Mouse (Mus musculus) neural tube, embryonic 15.5 days (tissue): ENCODE results near the gene Aes. TPM values are rescaled to one million over a fixed set of nuclear protein-coding genes. Genes with fewer than 3 reads are reported as not detected.

Experiments used
- ATAC-seq: fragments of 200-750 bp; cut with Nextera tagmentation; 2 replicates; pipeline ENCODE4 v1.8.0; 2017; ENCODE audit warnings: mild to moderate bottlenecking, moderate TSS enrichment, moderate library complexity; ENCODE audit not compliant: low FRiP score
- H3K27ac ChIP-seq: fragments of 300-500 bp; sonication (generic); replicated peaks from 2 replicates; pipeline ENCODE4 v1.5.1; 2015; ENCODE audit warnings: mild to moderate bottlenecking, inconsistent platforms
- H3K27me3 ChIP-seq: fragments of 300-500 bp; sonication (generic); replicated peaks from 2 replicates; pipeline ENCODE4 v1.6.1; 2015; ENCODE audit warnings: inconsistent platforms
- H3K36me3 ChIP-seq: fragments of 300-500 bp; sonication (generic); 2 replicates; pipeline ENCODE4 v1.6.1; 2015; ENCODE audit warnings: inconsistent platforms
- H3K4me1 ChIP-seq: fragments of 300-500 bp; sonication (generic); 2 replicates; pipeline ENCODE4 v1.6.1; 2015; ENCODE audit warnings: inconsistent platforms
- H3K4me2 ChIP-seq: fragments of 300-500 bp; sonication (generic); 2 replicates; pipeline ENCODE4 v1.6.1; 2015; ENCODE audit warnings: inconsistent platforms, mild to moderate bottlenecking, moderate library complexity
- H3K4me3 ChIP-seq: fragments of 300-500 bp; sonication (generic); replicated peaks from 2 replicates; pipeline ENCODE4 v1.5.1; 2015; ENCODE audit warnings: mild to moderate bottlenecking, inconsistent platforms
- H3K9ac ChIP-seq: fragments of 300-500 bp; sonication (generic); replicated peaks from 2 replicates; pipeline ENCODE4 v1.6.1; 2015; ENCODE audit warnings: mild to moderate bottlenecking, inconsistent platforms
- H3K9me3 ChIP-seq: fragments of 300-500 bp; sonication (generic); replicated peaks from 2 replicates; pipeline ENCODE4 v1.6.1; 2016; ENCODE audit warnings: inconsistent platforms
- WGBS: fragments of 180-500 bp; shearing (Covaris S2); methylation state at CpG from one replicate; pipeline ENCODE4 v1.1.7; 2015; ENCODE audit warnings: mixed read lengths; 5-methylcytosine and 5-hydroxymethylcytosine counted together
- polyA plus RNA-seq: library from polyadenylated mRNA; unstranded; fragments of >200 nt; fragmentation: Nextera tagmentation; extraction: Ambion mirVana; gene quantifications from 2 replicates; pipeline ENCODE4 v1.2.1, GENCODE M21; 2015

Gene Aes
- polyA plus RNA-seq, 1 experiment from 2014 or later = 825 TPM

DNA sequence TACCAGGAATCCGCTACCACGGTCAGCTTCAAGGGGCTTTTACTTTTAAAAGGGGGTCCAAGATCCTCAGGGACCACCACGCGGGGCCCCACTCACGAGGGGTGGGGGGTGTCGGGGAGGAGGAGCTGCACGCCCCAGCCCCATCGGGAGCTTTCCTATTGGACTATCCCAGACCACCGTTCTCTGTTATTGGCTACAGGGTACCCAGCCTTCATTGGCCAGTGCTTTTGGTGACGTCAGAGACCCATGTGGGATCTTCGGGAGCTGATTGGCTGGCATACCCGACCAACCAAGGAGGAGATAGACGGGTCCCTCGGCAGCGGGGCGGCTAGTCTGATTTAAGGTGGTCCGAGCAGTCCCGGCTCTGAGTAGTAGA is 12.2 kb downstream of the Aes start:
- peaks cover 75% of the 10 kb centered on the region for H3K4me1 ChIP-seq
- peaks cover 37% of the 10 kb centered on the region for H3K27me3 ChIP-seq
- 2% methylated on average over 18 of the region's 18 CpGs for WGBS

DNA sequence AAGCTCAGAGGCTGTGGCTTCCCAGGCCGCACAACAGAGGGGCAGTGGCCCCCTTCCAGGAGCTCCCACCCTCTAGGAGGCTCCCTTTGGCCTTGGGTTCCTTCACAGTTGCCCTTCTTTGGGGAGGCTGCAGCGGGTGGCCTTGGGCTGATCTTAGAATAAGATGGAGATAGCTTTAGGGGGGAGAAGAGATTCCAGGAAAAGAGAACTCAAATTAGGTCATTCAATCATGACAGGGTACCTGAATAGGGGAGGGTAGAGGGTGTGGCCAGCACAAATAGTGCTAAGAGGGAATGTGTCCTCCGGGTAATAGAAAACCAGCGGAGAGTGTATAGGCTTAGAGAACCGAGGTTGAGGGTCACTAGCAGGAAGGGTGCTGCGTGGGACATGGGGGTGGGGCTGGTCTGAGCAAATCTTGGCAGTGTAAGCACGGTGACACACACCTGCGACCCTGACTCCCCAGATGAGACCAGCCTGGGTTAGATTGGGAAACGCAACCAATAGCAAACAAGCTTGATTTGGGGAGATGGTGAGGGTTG is 12.9 kb downstream of the Aes start:
- H3K4me2 ChIP-seq = peak overlapping the region; percentile 81
- WGBS = 3% methylated on average over 9 of the region's 9 CpGs
- H3K4me3 ChIP-seq = peak overlapping the region; percentile 43; the same call in 1 of the 2 replicates
- H3K9ac ChIP-seq = peak overlapping the region; percentile 26; the same call in 1 of the 2 replicates
- peak; percentile 1; the same call in 1 of the 2 replicates for ATAC-seq
- peaks cover under 1% of the 10 kb centered on the region; the same call in 1 of the 2 replicates for H3K36me3 ChIP-seq
- H3K4me1 ChIP-seq = peaks cover 75% of the 10 kb centered on the region
- no peaks in the 10 kb centered on the region for H3K9me3 ChIP-seq
- peaks cover 40% of the 10 kb centered on the region for H3K27me3 ChIP-seq
- H3K27ac ChIP-seq = peak overlapping the region; percentile 63; the same call in 1 of the 2 replicates

More for the DNA sequence above, 12.2 kb downstream of the Aes start:
- Histone ChIP-seq H3K9me3 (no peaks in the 10 kb centered on the region), H3K4me2 (peak overlapping the region; percentile 81), H3K36me3 (peaks cover 8% of the 10 kb centered on the region), H3K9ac (peak overlapping the region; percentile 34; the same call in 1 of the 2 replicates), H3K27ac (peak overlapping the region; percentile 88), H3K4me3 (peak overlapping the region; percentile 43)
- peak; percentile 92 for ATAC-seq

DNA sequence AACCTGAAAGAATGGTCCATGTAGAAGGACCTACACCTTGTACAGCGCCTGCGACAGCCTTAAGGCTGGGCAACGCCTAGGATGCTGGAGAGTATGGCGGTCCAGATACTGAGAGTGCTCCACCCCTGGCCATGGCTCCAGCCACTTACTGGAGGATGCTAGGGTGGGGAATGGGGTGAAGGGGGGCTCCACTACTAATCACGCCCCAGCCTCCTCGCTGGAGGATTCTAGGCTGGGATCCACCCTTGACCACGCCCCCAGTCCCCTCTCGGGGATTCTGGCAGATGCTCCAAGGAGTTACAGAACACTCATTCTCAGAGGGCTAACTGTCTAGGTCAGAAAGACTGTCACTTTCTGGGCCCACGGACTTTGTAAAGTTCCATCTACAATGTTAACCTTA is 13.7 kb downstream of the Aes start:
- Histone ChIP-seq H3K36me3 (no peaks in the 10 kb centered on the region), H3K9ac (no peak overlapping the region), H3K4me1 (peaks cover 72% of the 10 kb centered on the region), H3K4me3 (no peak overlapping the region), H3K27ac (no peak overlapping the region), H3K4me2 (peak overlapping the region; percentile 81; the same call in 1 of the 2 replicates), H3K9me3 (no peaks in the 10 kb centered on the region), H3K27me3 (peaks cover 45% of the 10 kb centered on the region)
- 17% methylated on average over 9 of the region's 9 CpGs for WGBS
- ATAC-seq = no peak

DNA sequence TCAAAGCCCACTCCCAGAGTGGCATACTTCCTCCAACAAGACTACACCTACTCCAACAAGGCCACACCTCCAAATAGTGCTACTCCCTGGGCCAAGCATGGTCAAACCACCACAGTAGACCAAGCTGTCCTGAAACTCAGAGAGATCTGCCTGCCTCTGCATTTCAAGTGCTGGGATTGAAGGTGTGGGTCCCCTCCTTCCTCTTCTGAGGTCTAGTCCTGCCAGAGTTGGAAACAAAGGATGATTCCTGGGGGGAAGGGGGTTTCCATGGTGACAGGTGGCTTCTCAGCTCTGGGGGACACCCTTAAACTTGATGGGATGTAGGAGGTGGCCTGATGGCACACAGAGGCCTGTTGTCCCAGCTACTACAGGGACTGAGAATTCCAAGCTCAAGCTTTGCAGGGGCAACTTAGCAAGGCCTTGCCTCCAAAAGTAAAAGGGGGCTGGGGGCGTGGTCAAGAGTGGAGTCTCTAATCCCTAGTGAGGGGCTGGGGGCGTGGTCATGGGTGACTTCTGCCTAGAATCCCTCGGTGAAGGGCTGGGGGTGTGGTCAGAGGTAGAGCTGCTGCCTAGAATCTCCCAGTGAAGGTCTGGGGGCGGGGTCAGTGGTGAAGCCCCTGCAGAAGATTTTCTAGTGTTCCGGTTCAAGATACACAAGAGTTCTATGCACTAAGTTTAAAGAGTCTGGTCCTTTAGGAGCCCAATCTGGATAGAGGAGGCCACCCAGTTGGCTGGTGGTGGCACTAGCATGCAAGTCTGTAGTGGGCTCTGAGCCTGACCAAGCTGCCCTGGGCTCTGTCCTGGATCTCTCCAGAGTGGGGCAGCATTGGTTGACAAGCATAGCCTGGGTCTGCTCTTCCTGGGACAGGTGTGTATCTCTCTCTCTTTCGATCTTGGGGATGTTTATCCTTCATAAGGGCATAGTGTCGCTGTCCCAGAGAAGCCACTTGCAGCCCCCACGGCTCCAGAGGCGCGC is 15.1 kb downstream of the Aes start, which contains the start of gene Tle2:
Tle2 (plus strand) TSS at position 481 of the 976 bp plus-strand sequence.
- 26% methylated on average over 10 of the region's 10 CpGs for WGBS
- no peak for ATAC-seq
- Histone ChIP-seq H3K27me3 (peaks cover 56% of the 10 kb centered on the region), H3K4me2 (peak within 1 kb of the TSS; percentile 80), H3K9ac (peak within 1 kb of the TSS; percentile 67), H3K36me3 (no peaks in the 10 kb centered on the region), H3K4me1 (peaks cover 59% of the 10 kb centered on the region), H3K4me3 (peak within 1 kb of the TSS; percentile 60), H3K9me3 (no peaks in the 10 kb centered on the region), H3K27ac (peak within 1 kb of the TSS; percentile 38; the same call in 1 of the 2 replicates)

DNA sequence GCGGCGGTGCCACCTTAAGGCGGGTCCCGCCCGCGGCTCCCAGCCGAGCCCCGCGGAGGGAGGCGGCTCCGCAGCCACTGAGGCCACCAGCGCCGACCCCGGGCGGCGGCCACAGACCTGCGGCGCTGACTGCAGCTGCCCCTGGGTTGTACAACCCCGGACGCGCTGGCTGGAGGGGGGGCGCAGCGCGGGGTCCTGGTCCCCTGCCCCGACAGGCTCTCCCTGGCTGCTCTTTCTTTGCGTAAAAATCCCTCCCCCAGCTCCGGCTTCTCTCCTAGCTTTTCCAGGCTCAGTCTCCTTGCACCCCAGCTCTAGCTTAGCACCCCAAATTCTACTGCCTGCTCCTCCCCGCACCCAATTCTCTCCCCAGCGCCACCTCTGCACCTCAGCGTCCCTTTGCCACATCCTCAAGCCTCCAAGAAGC is 15.9 kb downstream of the Aes start:
- WGBS = 0% methylated on average over 30 of the region's 30 CpGs
- Histone ChIP-seq H3K36me3 (no peaks in the 10 kb centered on the region), H3K27ac (peak overlapping the region; percentile 38; the same call in 1 of the 2 replicates), H3K4me2 (peak overlapping the region; percentile 80), H3K9me3 (no peaks in the 10 kb centered on the region), H3K27me3 (peaks cover 64% of the 10 kb centered on the region), H3K9ac (peak overlapping the region; percentile 67), H3K4me3 (peak overlapping the region; percentile 60), H3K4me1 (peaks cover 52% of the 10 kb centered on the region)
- ATAC-seq = no peak

DNA sequence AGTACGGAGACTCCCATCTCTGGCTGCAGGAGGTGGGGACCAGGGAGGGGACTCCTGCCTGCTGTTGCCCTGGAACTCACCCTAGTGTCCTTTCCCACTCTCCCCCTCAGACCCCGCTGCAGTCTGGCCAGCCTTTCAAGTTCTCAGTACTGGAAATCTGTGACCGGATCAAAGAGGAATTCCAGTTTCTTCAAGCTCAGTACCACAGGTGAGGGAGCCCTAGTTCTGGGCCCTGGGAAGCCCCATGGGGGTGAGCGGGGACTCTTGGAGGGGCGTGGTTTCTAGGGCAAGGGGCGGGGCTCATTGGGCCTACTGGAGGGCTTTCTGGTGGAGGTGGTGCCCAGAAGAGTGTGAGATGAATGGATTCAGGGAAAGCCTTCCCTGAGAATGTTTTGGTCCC is 16.4 kb downstream of the Aes start:
- H3K27ac ChIP-seq = no peak overlapping the region
- H3K27me3 ChIP-seq = peaks cover 69% of the 10 kb centered on the region
- no peak for ATAC-seq
- peak overlapping the region; percentile 60 for H3K4me3 ChIP-seq
- H3K9ac ChIP-seq = peak overlapping the region; percentile 67
- 1% methylated on average over 6 of the region's 6 CpGs for WGBS
- H3K4me1 ChIP-seq = peaks cover 51% of the 10 kb centered on the region
- H3K36me3 ChIP-seq = no peaks in the 10 kb centered on the region
- peak overlapping the region; percentile 80 for H3K4me2 ChIP-seq
- H3K9me3 ChIP-seq = no peaks in the 10 kb centered on the region

DNA sequence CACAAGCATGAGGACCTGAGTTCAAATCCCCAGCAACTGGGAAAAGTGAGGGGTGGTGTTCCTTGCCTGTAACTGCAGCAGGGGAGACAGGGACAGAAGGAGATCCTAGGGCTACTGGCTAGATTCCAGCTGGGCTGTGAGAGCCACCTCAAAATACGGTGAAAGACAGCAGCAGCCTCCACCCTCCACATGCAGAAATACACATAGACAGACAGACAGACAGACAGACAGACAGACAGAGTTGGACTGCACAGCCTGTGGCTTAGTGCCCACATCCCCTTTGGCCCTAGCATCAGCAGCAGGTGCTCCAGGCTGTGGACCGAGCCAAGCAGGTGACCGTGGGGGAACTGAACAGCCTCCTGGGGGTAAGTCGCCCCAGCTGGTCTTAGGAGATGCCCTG is 20.7 kb downstream of the Aes start:
- H3K27ac ChIP-seq = no peak overlapping the region
- peaks cover 26% of the 10 kb centered on the region for H3K4me1 ChIP-seq
- no peak for ATAC-seq
- H3K4me2 ChIP-seq = no peak overlapping the region
- WGBS = 45% methylated on average over 4 of the region's 4 CpGs
- H3K36me3 ChIP-seq = no peaks in the 10 kb centered on the region; the same call in 1 of the 2 replicates
- H3K9me3 ChIP-seq = no peaks in the 10 kb centered on the region
- H3K27me3 ChIP-seq = peaks cover 71% of the 10 kb centered on the region
- no peak overlapping the region for H3K4me3 ChIP-seq
- no peak overlapping the region for H3K9ac ChIP-seq

DNA sequence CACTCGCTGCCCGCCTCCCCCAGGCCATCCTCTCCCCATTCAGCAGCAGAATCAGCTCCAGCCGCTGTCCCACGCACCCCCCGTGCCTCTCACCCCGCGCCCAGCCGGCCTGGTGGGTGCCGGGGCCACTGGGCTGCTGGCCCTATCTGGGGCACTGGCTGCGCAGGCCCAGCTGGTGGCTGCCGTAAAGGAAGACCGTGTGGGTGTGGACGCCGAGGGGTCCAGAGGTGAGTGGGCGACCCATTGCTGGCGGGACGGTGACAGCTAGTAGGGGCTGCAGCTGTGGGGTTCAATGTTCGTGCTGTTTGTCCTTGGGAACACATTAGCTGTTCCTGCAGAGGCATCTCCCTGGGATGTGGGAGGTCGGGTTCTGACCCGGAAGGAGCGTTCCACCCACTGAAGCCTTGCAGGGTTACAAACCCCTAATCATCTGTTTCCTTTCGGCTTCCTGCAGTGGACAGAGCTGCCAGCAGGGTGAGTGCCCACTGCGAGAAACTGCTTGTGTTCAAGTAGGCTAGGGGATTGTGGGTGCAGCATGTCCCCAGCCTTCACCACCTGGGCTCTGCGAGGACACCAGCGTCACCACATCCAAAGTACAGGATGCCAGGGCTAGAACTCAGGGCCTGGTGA is 21.3 kb downstream of the Aes start:
- 0 out of 2 replicates have a peak overlapping the region, but pooled peaks have one; percentile 11 for H3K4me2 ChIP-seq
- H3K27me3 ChIP-seq = peaks cover 73% of the 10 kb centered on the region
- no peaks in the 10 kb centered on the region; the same call in 1 of the 2 replicates for H3K36me3 ChIP-seq
- no peak for ATAC-seq
- H3K4me3 ChIP-seq = no peak overlapping the region
- WGBS = 59% methylated on average over 25 of the region's 25 CpGs
- 0 out of 2 replicates have a peak overlapping the region, but pooled peaks have one; percentile 1 for H3K9ac ChIP-seq
- H3K4me1 ChIP-seq = peaks cover 20% of the 10 kb centered on the region
- H3K27ac ChIP-seq = no peak overlapping the region
- H3K9me3 ChIP-seq = no peaks in the 10 kb centered on the region

DNA sequence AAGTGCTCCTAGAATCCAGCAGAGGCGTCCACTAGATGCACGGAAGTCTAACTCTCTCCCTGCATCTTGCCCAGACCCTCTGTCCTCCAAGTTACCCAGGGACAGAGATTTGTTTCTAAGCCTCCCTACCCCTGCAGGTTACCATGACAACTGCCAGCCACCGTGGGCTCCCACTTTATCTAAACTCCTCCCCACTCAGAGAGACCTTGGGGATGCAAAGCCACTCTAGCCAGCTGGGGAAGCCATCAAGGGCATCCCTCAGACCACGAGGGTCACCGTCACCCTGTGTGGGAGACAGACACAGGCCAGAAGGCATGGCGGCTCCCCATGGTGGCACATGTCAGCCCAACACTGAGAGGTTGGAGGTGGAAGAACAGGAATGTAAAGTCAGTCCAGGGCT is 24.1 kb downstream of the Aes start:
- Histone ChIP-seq H3K9me3 (no peaks in the 10 kb centered on the region), H3K4me2 (no peak overlapping the region), H3K27me3 (peaks cover 72% of the 10 kb centered on the region), H3K27ac (no peak overlapping the region), H3K4me1 (peaks cover 11% of the 10 kb centered on the region), H3K36me3 (peaks cover 8% of the 10 kb centered on the region), H3K9ac (no peak overlapping the region), H3K4me3 (no peak overlapping the region)
- WGBS = 45% methylated on average over 6 of the region's 6 CpGs
- ATAC-seq = no peak

DNA sequence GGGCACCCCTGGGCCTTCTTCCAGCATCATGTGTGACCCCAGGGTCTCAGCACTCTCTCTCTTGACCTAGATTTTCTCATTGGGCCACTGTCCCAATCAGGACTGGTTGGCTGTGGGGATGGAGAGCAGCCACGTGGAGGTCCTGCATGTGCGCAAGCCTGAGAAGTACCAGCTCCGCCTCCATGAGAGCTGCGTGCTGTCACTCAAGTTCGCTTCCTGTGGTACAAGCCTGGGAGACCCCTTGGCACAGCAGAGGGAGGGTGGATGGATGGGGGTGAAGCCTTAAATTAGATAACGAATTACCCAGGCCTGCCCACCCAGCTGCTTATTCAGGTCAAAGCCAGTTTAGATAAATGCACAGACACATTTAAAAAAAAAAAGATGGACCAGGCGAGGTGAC is 29.5 kb downstream of the Aes start:
- H3K36me3 ChIP-seq = peaks cover 17% of the 10 kb centered on the region
- no peak overlapping the region for H3K27ac ChIP-seq
- H3K4me3 ChIP-seq = no peak overlapping the region
- H3K4me1 ChIP-seq = no peaks in the 10 kb centered on the region
- no peak overlapping the region for H3K9ac ChIP-seq
- no peak for ATAC-seq
- WGBS = 79% methylated on average over 7 of the region's 7 CpGs
- H3K27me3 ChIP-seq = peaks cover 75% of the 10 kb centered on the region
- no peak overlapping the region for H3K4me2 ChIP-seq
- H3K9me3 ChIP-seq = no peaks in the 10 kb centered on the region

DNA sequence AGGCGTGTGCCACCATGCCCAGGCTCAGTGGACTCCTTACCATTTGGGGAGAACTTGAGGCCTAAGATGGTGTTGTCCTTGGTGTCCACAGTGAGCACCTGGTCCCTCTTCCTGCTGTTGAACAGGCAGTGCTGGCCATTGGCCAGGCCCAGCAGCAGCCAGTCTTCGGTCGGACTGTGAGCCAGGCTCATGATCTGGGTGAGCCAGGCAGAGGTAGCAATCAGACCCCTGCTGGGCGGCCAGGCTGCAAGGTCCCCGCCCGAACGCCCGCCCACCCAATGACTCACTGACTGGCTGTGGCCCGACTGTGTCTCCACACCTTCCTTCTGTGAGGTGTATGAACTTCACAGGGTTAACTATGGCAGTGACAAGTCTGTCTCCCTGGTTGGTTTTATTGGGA is 32.6 kb downstream of the Aes start:
- WGBS = 59% methylated on average over 9 of the region's 9 CpGs
- ATAC-seq = no peak
- H3K27ac ChIP-seq = no peak overlapping the region
- peaks cover 76% of the 10 kb centered on the region for H3K27me3 ChIP-seq
- H3K36me3 ChIP-seq = peaks cover 17% of the 10 kb centered on the region
- no peak overlapping the region for H3K4me2 ChIP-seq
- H3K4me3 ChIP-seq = no peak overlapping the region
- H3K9me3 ChIP-seq = no peaks in the 10 kb centered on the region
- no peak overlapping the region for H3K9ac ChIP-seq
- H3K4me1 ChIP-seq = peaks cover 16% of the 10 kb centered on the region
